Mouse (Mus musculus) layer of hippocampus, adult 8-10 months (tissue): Measurements from ENCODE around the gene Dgki. TPM values are rescaled to one million over a fixed set of nuclear protein-coding genes. Genes with fewer than 3 reads are reported as not detected.

Source experiments
- DNase-seq, 2 experiments: peaks; one replicate each; pipeline ENCODE4 v3.0.0; 2022; ENCODE audit warnings: low spot score in 2 of 2
- total RNA-seq, 4 experiments: library from RNA; stranded (reverse); gene quantifications; 2 replicates each; pipeline ENCODE4 v1.2.4; 2022

The Dgki gene
- total RNA-seq, 4 experiments from 2014 or later = 76.6 to 92.9 (median 85.0) TPM

- DNase-seq = no peak
Observed at GRCm38 (mm10) chr6:36816666-36817065, 483.3 kb downstream of the Dgki start.

- DNase-seq = no peak
Observed at GRCm38 (mm10) chr6:36815992-36816391, 484.0 kb downstream of the Dgki start.

- DNase-seq = no peak
Observed at GRCm38 (mm10) chr6:36812666-36813515, 487.1 kb downstream of the Dgki start.

- DNase-seq = no peak
Observed at GRCm38 (mm10) chr6:36810448-36810847, 489.5 kb downstream of the Dgki start.

GRCm38 (mm10) chr6:36809747-36810285 lies 490.2 kb downstream of the Dgki start, which contains the start of gene Ptn:
TSS of gene Ptn (minus strand) at chr6:36810220.
- DNase-seq = peak; percentile 57 to 68

GRCm38 (mm10) chr6:36809311-36809726 lies 490.7 kb downstream of the Dgki start:
- peak in 1 of 2 experiments; percentile 35 for DNase-seq

- DNase-seq = no peak
Observed at GRCm38 (mm10) chr6:36808306-36809058, 491.5 kb downstream of the Dgki start.

- DNase-seq = no peak
Observed at GRCm38 (mm10) chr6:36806906-36807305, 493.1 kb downstream of the Dgki start.

GRCm38 (mm10) chr6:36800309-36800946 lies 499.6 kb downstream of the Dgki start:
- no peak for DNase-seq

- DNase-seq = no peak
Observed at GRCm38 (mm10) chr6:36797066-36797655, 502.8 kb downstream of the Dgki start.

Other genes starting within 250 kb of the Dgki start
- 10 to 100 TPM; 10.3 to 15.9 (median 12.8) TPM for gene Creb3l2, start 142.0 kb upstream of the Dgki start, total RNA-seq
- gene Akr1d1, start 230.0 kb upstream of the Dgki start, total RNA-seq = under 1 TPM in 2 of 4 experiments, not detected in 2; 0.11 to 0.13 TPM